15 mouse cellular contexts compared by ENCODE assay signal in the genomic region with DNA sequence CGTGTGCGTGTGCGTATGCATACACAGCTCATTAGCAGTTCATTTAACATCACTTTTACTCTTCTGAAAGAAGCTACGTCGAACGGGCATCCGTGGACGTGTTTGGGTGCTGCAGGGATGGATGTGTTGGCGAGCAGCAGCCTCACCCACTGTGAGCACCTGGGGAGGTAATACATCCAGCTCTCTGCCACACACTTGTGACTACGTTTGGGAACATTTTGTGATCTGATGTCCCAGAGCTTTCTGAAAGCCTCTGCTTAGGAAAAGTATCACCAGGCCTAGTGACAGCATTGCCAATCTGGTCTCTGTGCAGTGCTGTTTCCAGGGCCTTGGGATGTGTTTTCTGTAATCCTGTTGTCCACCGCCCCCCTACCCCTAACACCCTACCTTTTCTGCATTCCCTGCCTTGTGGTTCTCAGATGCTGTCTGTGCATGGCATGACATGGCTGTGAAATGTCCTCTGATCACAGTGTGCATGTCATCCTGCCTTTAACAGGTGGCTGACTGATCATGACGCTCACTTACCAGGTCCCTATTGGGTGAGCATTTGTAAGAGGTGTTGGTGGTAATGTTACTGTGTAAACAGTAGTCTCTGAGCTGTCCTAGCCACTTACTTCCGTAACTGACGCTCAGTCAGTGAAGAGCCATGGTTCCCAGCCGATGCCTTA.
"Had no signal": no experiment of that assay in that cellular context is flagged by ENCODE, and none has a peak within 500 bp of the region (broad histone marks: within the 10 kb centered on the region; RNA-seq: fewer than 3 reads in every experiment).

No protein-coding gene starts in this region.

- H3K36me3 ChIP-seq: intestine, embryonic 15.5 days; kidney, embryonic 15.5 days; limb, embryonic 13.5 days; liver, embryonic 15.5 days had no signal

- H3K4me3 ChIP-seq: intestine, embryonic 15.5 days; kidney, embryonic 15.5 days; limb, embryonic 13.5 days; liver, embryonic 15.5 days; neural tube, embryonic 12.5 days had no signal

- ATAC-seq: intestine, embryonic 15.5 days had no signal

- H3K27ac ChIP-seq: intestine, embryonic 15.5 days; kidney, embryonic 15.5 days; limb, embryonic 13.5 days; liver, embryonic 15.5 days; macrophage; neural tube, embryonic 12.5 days had no signal

- H3K4me2 ChIP-seq: intestine, embryonic 15.5 days; kidney, embryonic 15.5 days; limb, embryonic 13.5 days; liver, embryonic 11.5 days; liver, embryonic 15.5 days; neural tube, embryonic 12.5 days had no signal

- H3K4me1 ChIP-seq: liver, embryonic 15.5 days had no signal

- DNase-seq: kidney, adult 18-20 months; kidney, postnatal 25 days; left cerebral cortex, postnatal 4 days; lung, adult 2 months; lung, postnatal 14 days; midbrain, embryonic 14.5 days; thymus, adult 18-20 months; thymus, postnatal 14 days had no signal

- H3K9ac ChIP-seq: intestine, embryonic 15.5 days; kidney, embryonic 15.5 days; limb, embryonic 13.5 days; liver, embryonic 15.5 days; neural tube, embryonic 12.5 days had no signal

- H3K27me3 ChIP-seq: intestine, embryonic 15.5 days had no signal

- H3K9me3 ChIP-seq: intestine, embryonic 15.5 days; kidney, embryonic 15.5 days; limb, embryonic 13.5 days; liver, embryonic 15.5 days; neural tube, embryonic 12.5 days had no signal
